ENCODE assay signal across 15 mouse cellular contexts in genomic region chr8:87812661-87813060, GRCm38 (mm10).
DNase-seq lines count a peak whose midpoint lies in the region; ATAC-seq and TF ChIP-seq lines count a peak whose summit lies in the region.
"Had no signal": no experiment of that assay in that cellular context is flagged by ENCODE, and none has a peak within 500 bp of the region (broad histone marks: within the 10 kb centered on the region; RNA-seq: fewer than 3 reads in every experiment).

No protein-coding gene starts in this region.

- H3K9me3 ChIP-seq in hindbrain, embryonic 10.5 days = no peaks in the 10 kb centered on the region
- no peaks in the 10 kb centered on the region for H3K9me3 ChIP-seq in hindbrain, embryonic 11.5 days (ENCODE audit: control insufficient read depth, low read length)
- no peaks in the 10 kb centered on the region for H3K9me3 ChIP-seq in hindbrain, embryonic 13.5 days
- H3K9me3 ChIP-seq in hindbrain, postnatal 0 days (ENCODE audit: low read length) = no peaks in the 10 kb centered on the region
- no peaks in the 10 kb centered on the region for H3K9me3 ChIP-seq in midbrain, embryonic 15.5 days
- H3K9me3 ChIP-seq: heart, embryonic 15.5 days had no signal

- WGBS in hindbrain, embryonic 10.5 days = 71% methylated on average over 12 of the region's 12 CpGs
- WGBS in hindbrain, embryonic 11.5 days = 77% methylated on average over 12 of the region's 12 CpGs
- 54% methylated on average over 12 of the region's 12 CpGs for WGBS in hindbrain, embryonic 13.5 days
- WGBS in hindbrain, postnatal 0 days = 53% methylated on average over 12 of the region's 12 CpGs
- 63% methylated on average over 12 of the region's 12 CpGs for WGBS in midbrain, embryonic 15.5 days

- peak overlapping the region; percentile 60 for H3K27ac ChIP-seq in hindbrain, embryonic 10.5 days
- no peak overlapping the region for H3K27ac ChIP-seq in hindbrain, embryonic 11.5 days (ENCODE audit: low read depth, low read length)
- peak overlapping the region; percentile 80 for H3K27ac ChIP-seq in hindbrain, embryonic 13.5 days
- H3K27ac ChIP-seq in hindbrain, postnatal 0 days = peak overlapping the region; percentile 67; the same call in 1 of the 2 replicates
- peak overlapping the region; percentile 71 for H3K27ac ChIP-seq in midbrain, embryonic 15.5 days
- H3K27ac ChIP-seq: heart, embryonic 15.5 days had no signal

- H3K36me3 ChIP-seq in hindbrain, embryonic 10.5 days = peaks cover 21% of the 10 kb centered on the region
- no peaks in the 10 kb centered on the region for H3K36me3 ChIP-seq in hindbrain, embryonic 11.5 days (ENCODE audit: control insufficient read depth, insufficient read depth, low read length)
- no peaks in the 10 kb centered on the region for H3K36me3 ChIP-seq in hindbrain, embryonic 13.5 days
- H3K36me3 ChIP-seq in hindbrain, postnatal 0 days (ENCODE audit: insufficient read depth, low read length) = no peaks in the 10 kb centered on the region
- no peaks in the 10 kb centered on the region for H3K36me3 ChIP-seq in midbrain, embryonic 15.5 days (replicated peaks)
- H3K36me3 ChIP-seq: heart, embryonic 15.5 days had no signal

- no peak overlapping the region for H3K9ac ChIP-seq in hindbrain, embryonic 11.5 days (ENCODE audit: low read depth, low read length)
- 0 out of 2 replicates have a peak overlapping the region, but pooled peaks have one; percentile 6 for H3K9ac ChIP-seq in hindbrain, embryonic 13.5 days
- H3K9ac ChIP-seq in hindbrain, postnatal 0 days (replicated peaks; ENCODE audit: low read length) = 0 out of 2 replicates have a peak overlapping the region, but pooled peaks have one; percentile 13
- H3K9ac ChIP-seq in midbrain, embryonic 15.5 days = no peak overlapping the region
- H3K9ac ChIP-seq: heart, embryonic 15.5 days had no signal

- no peak for ATAC-seq in hindbrain, embryonic 11.5 days (ENCODE audit: low FRiP score)
- ATAC-seq in hindbrain, embryonic 13.5 days (ENCODE audit: low FRiP score) = no peak
- no peak for ATAC-seq in hindbrain, postnatal 0 days
- ATAC-seq in midbrain, embryonic 15.5 days (replicated peaks) = no peak

- H3K4me3 ChIP-seq in hindbrain, embryonic 10.5 days = no peak overlapping the region
- H3K4me3 ChIP-seq in hindbrain, embryonic 11.5 days (ENCODE audit: low read depth, low read length) = no peak overlapping the region
- H3K4me3 ChIP-seq in hindbrain, embryonic 13.5 days = no peak overlapping the region
- H3K4me3 ChIP-seq in hindbrain, postnatal 0 days (ENCODE audit: low read length) = no peak overlapping the region
- no peak overlapping the region for H3K4me3 ChIP-seq in midbrain, embryonic 15.5 days
- H3K4me3 ChIP-seq: erythroblast, embryonic 14.5 days; heart, embryonic 15.5 days had no signal

- H3K4me1 ChIP-seq in hindbrain, embryonic 10.5 days (replicated peaks) = peaks cover 36% of the 10 kb centered on the region
- H3K4me1 ChIP-seq in hindbrain, embryonic 11.5 days (replicated peaks; ENCODE audit: control insufficient read depth, insufficient read depth, low read length) = peaks cover 8% of the 10 kb centered on the region; the same call in 1 of the 2 replicates
- H3K4me1 ChIP-seq in hindbrain, embryonic 13.5 days (replicated peaks) = peaks cover 45% of the 10 kb centered on the region
- peaks cover 28% of the 10 kb centered on the region for H3K4me1 ChIP-seq in hindbrain, postnatal 0 days (ENCODE audit: insufficient read depth, low read length)
- H3K4me1 ChIP-seq in midbrain, embryonic 15.5 days = peaks cover 30% of the 10 kb centered on the region

- no peaks in the 10 kb centered on the region for H3K27me3 ChIP-seq in hindbrain, embryonic 10.5 days (ENCODE audit: insufficient read depth, poor library complexity, severe bottlenecking)
- no peaks in the 10 kb centered on the region for H3K27me3 ChIP-seq in hindbrain, embryonic 11.5 days (ENCODE audit: control insufficient read depth, insufficient read depth, low read length)
- no peaks in the 10 kb centered on the region for H3K27me3 ChIP-seq in hindbrain, embryonic 13.5 days
- no peaks in the 10 kb centered on the region for H3K27me3 ChIP-seq in hindbrain, postnatal 0 days (ENCODE audit: insufficient read depth, low read length)
- H3K27me3 ChIP-seq in midbrain, embryonic 15.5 days (replicated peaks) = no peaks in the 10 kb centered on the region
- H3K27me3 ChIP-seq: heart, embryonic 15.5 days had no signal

- no peak for DNase-seq in hindbrain, embryonic 10.5 days (ENCODE audit: low spot score)
- DNase-seq in hindbrain, embryonic 11.5 days (ENCODE audit: low spot score) = no peak
- DNase-seq in hindbrain, postnatal 0 days (ENCODE audit: low spot score) = peak; percentile 21
- no peak for DNase-seq in layer of hippocampus, postnatal 36 days
- DNase-seq in heart, postnatal 4 days = no peak
- DNase-seq: heart, adult 11 months; kidney, adult 2 months; kidney, postnatal 25 days; lung, adult 18-20 months; right cerebral cortex, postnatal 25 days; thymus, postnatal 36 days had no signal

- H3K4me2 ChIP-seq in hindbrain, embryonic 11.5 days (replicated peaks; ENCODE audit: low read depth, low read length) = no peak overlapping the region
- H3K4me2 ChIP-seq in hindbrain, embryonic 13.5 days = no peak overlapping the region
- H3K4me2 ChIP-seq in hindbrain, postnatal 0 days (ENCODE audit: low read depth, low read length) = no peak overlapping the region
- no peak overlapping the region for H3K4me2 ChIP-seq in midbrain, embryonic 15.5 days
- H3K4me2 ChIP-seq: heart, embryonic 15.5 days had no signal

- TF ChIP-seq CTCF in hindbrain, postnatal 0 days (IDR thresholded peaks at IDR 0.05; ENCODE audit: low read depth) = no peak

Comparison
In these comparisons a context has a peak if more than half of its experiments do, and no peak if none do; other contexts are left out.
1. H3K9ac ChIP-seq: peak in hindbrain, embryonic 13.5 days (single experiment) and hindbrain, postnatal 0 days (single experiment); none in hindbrain, embryonic 11.5 days (single experiment) and midbrain, embryonic 15.5 days (single experiment).